Mouse (Mus musculus) retina, embryonic 14.5 days (tissue): ENCODE measurements around the gene Ssbp2.

Source experiments
- DNase-seq: peaks from one replicate; pipeline ENCODE4 v3.0.0-alpha.2; 2015; ENCODE audit warnings: low spot score

The Ssbp2 gene

DNA sequence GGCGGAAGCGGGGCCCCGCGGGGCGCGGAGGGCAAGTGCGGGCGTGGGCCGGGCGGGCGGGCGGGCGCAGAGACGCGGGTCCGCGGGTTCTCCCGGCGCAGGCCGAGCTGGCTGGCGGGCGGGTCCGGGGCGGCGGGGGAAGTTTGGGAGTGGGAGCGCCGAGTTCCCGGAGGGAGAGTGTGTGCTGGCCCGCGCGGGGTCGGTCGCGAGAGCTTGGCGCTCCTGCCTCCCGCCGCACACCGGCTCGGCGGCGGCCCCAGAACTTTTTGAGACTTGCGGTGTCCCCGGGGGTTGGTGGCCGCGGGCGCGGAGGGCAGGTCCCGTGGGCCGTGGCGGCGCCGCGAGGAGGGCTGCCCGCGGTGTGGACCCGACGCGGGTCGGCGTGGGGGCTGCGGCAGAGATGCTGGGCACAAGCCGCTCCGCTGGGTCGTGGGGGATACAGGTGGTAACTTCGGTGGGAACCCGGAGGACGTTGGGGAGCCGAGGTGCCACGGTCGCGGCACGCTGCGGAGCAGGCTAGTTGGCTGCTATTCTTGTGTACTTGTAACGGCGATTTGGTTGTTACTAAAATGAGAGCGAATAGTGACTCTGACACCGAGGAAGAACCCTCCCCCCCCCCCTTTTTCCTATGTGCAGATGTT lies 1.7 kb downstream of the Ssbp2 start:
- DNase-seq, result peak; percentile 39

DNA sequence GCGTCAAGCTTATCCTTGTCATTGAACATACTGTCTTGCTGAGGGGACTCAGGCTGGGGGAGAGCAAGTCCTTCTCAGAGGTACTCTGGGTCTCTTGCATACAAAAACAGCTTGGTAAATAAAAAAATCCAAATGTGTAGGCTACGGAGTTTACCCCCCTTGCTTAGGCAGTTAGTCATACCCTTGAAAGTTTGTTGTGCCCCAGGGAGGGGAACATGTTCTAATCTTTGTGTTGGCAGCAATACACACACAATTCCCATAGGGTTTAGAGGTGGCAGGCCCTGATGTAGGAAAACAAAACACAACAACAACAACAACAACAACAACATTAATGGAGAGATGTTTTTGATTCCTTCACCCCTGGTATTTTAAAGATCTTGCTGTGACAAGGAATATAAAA lies 2.3 kb downstream of the Ssbp2 start:
- DNase-seq, result peak; percentile 10

DNA sequence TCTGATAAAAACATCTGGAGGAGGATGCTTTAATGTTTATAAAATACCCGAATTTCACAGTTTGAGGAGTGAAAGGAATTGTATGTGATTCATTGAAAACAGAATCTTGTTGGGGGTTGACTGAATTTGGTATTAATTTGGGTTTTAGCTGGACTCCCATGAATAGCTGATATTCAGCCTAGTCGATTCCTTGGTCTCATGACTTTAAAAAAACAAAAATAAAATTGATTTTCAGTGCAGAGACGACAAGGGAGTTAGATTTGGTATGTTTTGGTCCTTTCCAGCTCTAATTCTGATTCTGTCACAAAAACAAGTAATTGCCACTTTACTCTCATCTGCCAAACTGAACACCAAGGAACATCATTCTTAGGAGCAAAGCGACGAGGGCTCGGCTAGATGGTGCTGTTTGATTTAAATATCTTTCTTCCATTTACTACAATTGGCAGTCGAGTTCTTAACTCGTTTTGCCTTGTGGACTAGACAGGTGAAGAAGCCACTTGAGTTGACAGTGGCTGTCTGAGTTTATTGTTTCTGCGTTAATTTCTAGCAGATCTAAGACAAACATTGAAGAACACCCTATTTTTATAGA lies 2.9 kb downstream of the Ssbp2 start:
- peak; percentile 59 for DNase-seq

DNA sequence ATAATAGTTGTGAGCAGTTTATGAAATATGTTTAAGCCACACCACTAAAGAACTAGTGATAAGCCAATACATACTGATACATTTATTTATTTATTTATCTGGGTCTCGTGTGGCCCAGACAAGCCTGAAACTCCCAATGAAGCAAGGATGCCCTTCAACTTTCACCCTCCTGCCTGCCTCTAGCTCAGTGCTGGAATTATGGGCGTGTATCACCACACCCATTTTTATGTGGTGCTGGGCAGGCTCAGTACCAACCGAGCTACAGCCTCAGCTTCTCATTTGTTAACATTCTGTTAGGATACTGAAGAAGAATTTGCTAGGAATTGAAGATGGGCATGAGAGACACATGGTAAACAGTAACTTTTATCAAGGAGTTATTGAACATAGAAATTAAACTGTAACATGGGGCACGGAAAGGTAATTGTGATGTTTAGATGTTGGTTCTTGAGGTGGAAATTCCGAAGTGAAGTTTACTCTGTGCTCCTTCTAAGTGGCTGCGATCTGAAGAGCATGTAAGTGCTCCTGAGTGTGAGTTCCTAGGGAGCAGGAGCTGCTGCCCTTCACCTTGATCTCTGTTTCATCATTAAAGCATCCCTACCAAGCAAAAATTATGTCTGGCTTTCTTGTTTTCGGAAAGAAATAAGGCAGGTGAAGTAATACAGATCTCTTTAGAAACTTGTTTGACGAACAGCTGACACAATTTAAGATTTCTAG lies 5.1 kb downstream of the Ssbp2 start:
- no peak for DNase-seq

DNA sequence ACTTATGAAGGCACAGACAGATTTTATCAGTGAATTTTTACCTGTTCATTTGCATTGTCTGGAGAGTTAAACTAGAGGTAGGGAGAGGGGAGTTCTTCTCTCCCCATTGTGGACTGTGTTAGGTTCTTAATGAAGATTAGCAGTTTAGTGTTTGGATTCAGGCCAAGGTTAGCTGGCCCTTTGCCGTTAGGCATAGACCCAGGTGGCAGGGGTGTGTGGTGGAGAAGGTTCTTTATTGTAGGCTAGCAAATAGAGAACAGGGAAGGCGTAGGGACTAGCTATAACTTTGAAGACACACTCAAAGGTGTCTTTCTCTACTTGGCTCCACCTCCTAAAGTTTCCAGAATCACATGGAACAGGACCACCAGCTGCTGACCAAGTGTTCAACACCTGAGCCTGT lies 11.5 kb downstream of the Ssbp2 start:
- DNase-seq, result no peak

DNA sequence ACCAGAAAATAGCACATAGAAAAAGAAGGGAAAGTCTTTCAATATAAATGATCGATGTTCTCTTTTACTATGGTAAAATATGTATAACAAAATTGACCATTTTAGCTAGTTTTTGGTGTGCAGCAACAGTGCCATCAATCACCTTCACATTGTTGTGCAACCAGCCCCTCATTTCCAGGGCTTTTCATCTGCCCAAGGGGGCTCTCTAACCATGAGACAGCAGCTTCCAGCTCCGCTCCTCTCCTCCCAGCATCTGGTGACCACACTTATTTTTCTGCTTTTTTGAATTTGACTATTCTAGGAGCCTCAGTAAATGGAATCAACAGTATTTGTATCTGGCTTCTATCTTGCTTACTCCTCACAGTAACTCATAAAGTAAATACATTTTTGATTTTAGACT lies 11.9 kb downstream of the Ssbp2 start:
- DNase-seq, result no peak

DNA sequence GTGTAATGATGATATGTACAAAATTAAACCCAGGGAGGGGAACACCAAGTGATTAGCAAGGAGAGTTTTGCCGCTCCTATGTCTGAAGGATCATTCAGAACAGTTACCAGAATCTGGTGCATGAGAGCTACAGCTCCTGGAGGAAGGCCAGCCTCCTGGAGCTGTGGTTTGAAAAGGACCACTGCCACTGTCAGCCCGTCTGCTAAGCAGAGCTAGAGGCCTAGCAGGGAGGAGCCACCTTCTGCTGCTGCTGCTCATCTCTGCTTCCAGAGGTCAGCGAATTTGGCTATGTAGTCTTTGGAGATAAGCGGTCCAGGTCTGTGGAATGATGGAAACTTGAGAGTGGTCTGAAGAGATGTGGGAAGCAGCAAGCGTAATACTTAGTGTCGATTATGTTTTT lies 13.4 kb downstream of the Ssbp2 start:
- no peak for DNase-seq

DNA sequence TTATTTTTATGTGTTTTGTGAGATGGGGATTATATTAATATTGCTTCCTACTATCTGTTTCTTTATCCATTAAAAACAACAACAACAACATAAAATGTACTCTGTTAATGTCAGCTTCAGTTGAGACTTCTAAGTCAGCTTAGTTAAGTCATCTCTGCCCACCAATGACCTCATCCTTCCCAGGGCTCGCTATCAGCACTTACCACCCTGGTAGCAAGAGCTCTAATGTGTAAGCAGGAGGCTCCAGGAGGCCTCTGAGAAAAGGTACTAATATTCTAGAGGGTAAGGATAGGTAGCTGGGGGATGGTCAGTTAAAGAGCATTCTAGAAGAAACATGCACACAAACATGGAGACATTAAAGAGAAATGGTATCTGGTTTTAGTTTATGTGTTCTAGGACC lies 13.9 kb downstream of the Ssbp2 start:
- DNase-seq, result no peak

DNA sequence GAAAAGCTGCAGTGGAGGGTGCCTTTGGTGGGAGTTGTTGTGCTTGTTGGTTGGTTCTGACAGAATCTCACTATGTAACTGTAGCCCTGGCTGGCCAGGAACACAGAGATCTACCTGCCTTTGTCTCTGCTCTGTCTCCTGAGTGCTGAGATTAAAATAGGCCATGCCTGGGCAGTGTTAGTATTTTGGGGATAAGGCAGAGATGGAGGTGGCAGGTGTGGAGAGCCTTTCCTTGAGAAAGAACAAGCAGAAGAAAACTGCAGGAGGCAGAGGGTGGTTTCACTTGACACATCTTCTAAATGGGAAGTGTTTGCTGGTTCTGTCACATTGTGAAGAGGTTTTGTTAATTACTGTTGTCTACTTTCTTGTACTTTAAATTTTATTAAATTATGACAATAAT lies 15.8 kb downstream of the Ssbp2 start:
- DNase-seq, result no peak

DNA sequence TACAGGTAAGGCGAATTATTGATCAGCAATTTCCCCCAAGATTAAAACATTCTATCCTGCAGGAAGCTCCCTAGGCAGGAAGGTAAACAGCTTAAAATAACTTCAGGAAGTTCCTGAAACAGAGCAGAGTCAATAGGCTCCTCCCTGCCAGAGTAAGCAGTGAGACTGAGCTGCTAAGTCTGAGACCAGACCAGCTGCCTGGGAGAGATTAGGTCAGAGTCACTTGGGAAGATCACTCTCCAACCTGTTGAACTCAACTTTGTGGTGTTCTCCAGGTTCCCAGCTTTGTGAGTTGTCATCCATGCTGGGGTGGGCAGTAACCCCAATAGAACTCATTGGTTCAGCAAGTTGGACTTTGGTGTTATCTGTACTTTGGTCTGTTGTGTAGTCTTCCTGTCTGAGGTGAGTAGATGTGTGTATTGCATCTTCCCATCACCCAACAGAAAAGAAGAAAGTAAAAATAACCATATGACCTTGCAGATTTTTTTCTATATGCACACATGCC lies 16.6 kb downstream of the Ssbp2 start:
- no peak for DNase-seq

DNA sequence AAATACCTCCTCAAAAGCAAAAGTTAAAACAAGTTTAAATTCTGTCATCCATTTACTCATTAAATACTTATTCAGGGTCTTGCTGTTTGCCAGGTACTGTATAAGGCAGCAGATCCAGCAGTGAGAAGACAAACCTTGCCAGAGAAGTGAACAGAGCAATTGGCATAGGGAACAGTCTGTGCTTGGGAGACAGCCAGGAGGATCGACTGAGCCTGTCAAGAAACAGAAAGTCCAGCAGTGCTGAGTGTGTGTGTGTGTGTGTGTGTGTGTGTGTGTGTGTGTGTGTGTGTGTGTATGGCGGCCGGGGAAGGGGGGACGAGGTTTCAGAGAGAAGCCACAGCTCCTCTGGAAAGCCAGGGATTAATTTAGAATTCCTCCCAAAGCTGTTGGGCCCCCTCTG lies 17.9 kb downstream of the Ssbp2 start:
- DNase-seq, result no peak

DNA sequence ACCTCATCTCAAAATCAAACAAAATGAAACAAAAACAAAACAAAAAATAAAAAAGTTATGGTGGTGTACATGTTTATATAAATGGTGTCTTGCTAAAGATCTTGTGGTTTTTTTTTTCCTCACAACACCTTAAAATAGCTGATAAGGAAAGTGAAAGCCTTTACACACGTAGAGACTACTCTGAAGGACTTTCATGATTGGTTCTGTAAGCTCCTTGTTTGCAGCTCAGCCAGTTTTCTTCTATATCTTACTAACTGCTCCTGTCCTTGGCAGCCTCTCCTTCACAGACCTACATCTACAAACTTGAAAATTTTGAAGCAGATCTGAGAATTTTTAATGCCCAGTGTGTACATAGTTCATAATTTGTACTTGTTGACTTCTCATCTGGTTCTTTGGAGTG lies 24.2 kb downstream of the Ssbp2 start:
- no peak for DNase-seq

DNA sequence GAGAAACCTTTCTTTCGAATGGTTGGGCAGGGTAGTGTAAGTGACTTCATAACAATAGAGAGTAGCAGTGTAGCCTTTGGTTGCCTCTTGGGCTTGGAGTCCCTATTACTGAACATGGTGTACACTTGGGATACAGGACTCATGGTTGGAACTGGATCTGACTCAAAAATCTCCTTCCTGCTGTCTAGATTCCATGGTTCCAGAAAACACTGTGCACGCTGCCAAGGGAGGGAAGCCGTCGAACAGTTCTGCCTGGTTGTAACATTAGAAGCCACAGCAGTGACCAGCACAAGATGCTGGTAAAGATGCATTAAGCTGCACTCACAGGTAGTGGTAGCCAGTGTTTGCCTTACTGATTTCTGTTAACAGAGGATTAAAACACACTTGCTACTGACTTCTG lies 32.0 kb downstream of the Ssbp2 start:
- no peak for DNase-seq

DNA sequence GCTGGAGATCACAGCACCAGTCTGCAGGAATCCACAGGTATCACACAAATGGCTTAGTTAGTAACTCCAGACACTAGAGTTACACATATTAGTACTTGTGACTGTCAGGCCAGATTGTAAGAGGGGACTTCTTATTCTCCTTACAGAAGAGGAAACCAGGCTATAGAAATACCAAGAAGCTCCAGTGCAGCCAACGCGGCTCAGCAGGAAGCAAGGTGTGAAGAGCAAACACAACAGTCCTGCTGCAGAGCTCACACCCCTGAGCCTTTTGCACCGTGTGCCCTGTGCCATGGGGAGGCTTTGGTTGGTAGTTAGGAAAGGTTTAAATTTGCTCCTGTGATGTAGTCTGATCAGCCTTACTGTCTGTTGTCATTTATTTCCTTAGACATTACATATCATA lies 37.0 kb downstream of the Ssbp2 start:
- no peak for DNase-seq

DNA sequence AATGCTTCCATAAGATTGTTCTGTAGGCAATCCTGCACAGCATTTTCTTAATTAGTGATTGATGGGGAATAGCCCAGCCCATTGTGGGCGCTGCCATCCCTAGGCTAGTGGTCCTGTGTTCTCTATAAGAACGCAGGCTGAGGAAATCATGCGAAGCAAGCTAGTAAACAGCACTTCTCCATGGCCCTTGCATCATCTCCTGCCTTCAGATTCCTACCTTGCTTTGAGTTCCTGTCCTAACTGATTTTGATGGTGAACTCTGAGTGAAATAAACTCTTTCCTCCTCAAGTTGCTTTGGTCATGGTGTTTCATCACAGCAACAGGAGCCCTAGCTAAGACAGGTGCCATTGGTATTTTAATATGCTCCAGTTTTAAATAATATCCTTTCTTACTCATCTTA lies 41.7 kb downstream of the Ssbp2 start:
- no peak for DNase-seq

DNA sequence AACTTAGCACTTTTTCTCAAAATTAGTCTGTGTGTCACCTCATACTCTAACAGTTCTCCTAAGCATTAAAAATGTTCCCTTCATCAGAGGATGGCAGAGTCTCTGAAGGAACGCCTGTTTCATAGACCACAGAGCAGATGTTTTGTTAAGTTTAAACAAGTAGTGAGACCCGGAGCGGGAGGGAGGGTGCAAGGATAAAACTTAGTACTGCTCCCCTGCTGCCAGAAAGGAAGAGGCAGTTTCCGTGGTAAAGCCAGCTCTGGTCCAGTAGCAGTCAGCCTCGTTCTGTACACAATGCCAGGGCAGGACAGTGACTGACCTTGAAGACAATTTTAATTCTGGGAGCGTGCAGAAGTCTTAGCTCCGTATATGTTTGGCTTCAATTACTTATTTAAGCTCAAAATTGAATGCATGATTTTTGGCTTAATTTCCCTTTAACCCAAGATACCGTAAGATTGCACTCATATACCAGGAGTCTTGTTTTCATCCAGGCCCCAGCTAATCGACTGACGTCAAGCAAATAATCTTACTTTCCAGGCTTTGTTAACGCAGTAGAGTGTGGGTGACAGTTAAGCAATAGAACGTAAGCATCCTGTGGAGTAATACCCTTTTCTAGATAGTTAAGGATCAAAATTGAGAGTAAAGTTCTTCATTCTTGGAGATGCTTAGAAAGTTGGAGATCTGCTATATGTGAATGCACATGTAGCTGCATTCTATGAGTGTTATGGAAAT lies 42.7 kb downstream of the Ssbp2 start:
- no peak for DNase-seq

DNA sequence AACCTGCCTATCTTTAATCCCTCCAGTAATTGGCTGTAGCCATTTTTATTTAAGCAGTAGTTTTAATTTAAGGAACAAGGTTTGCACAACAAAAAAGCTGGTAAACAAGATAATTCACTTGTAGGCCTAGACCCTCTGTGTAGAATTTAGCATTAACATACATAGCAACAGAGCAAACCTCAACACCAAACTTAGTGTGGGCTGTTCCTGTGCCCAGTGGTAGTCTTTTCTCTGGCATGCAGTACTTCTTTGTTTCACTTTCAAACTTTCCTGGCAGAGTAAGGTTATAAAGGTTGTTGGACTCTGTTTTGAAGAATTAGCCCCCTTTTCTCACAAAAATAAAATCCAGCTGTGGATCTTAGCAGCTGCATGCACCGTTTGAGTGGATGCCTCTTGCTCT lies 48.9 kb downstream of the Ssbp2 start:
- no peak for DNase-seq

DNA sequence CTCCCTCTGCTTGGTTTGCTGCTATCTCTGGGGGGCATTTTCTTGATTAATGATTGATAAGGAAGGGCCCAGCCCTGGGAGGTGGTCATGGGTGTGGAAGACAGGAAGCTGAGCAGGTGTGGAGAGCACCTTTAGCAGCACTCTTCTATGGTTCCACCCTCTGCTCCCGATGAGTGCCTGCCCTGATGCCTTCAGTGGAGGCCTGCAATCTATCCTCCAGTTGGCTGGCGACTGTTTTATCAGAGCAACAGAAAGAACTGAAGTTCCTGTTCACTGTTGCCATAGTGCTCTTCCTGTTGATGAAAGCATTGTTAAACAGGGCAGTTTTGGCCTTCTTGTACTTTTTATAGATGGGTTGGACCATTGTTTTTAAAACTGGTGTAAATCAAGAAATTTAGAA lies 49.4 kb downstream of the Ssbp2 start:
- DNase-seq, result no peak

DNA sequence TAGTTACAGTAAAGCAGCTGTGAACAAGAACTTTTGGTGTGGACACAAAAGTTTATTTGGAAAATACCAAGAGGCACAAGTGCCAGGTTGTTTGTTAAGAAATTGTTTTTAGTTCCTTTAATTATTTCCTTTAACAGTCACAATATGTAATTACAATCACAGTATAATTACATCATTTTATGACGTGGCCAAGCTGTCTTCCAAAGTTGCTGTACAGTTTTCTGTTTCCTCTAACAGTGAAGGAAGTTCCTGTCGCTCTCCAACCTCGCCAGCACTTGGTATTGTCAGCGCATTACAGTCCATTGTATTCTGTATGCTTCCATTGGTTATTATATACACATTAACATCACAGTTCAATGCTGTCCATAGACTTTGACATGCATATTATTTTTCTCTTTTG lies 54.9 kb downstream of the Ssbp2 start:
- DNase-seq, result no peak

DNA sequence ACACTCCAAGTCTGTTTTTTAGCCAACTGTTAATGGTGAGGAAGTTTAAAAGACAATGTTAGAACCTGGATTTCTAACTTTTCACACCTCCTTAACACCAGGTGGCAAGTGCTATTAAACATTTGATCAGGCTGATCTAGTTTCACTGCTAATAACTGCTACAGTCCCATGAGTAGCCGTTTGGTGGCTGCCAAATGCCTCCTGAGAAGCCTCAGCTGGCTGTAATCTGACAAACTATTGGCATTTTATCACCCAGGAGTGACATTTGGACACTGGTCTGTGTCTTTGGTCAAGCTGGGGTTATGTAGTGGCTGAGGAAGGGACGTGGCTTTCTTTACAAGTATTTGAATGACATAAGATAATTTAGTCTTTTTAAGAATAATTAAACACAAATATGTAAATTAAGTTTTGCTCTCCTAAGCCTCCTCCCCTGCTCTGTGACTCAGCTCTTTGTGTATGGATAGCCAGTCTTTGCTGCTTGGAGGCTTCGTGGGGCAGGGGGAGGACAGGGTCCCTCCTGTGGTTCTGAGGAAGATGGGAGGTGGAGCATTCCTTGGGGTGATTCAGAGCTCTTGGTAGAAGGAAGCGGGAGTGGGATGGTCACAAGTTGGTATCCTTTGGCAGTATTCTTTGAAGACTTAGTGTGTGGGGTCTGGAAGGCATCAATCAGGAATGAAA lies 60.1 kb downstream of the Ssbp2 start:
- DNase-seq, result no peak

DNA sequence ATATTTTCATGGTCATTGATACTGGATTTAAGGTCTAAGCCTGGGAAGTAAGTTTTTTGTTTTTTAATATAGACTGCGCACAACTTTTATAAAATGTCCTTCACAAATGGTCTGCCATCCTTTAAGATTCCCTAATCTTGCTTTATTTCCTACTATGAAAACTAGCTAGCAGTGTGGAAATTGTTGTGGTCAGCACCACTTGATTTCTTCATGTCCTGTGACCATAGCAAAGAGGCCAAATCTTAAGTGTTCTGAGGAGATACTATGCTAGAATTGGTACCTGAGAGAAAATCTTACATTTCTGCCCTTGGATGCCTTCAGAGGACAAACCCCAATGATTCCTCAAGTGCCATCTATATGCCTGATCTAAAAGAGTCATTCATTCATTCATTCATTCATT lies 60.9 kb downstream of the Ssbp2 start:
- DNase-seq, result no peak

DNA sequence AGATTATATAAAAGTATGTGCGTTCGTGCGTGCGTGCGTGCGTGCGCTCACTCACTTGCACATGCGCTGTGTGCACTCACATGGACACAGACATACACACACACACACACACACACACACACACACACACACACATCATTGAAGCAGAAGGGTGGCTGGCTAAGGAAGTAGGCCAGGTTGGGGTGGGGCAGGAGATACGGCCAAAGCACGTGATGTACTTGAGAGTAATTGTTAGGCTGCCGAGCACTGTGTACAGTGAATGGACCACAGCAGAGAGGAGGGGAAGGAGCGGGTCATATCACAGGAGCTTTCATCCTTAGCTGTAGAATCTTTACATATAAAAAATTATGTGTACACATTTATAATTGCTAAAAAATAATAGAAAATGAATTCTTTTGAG lies 66.0 kb downstream of the Ssbp2 start:
- no peak for DNase-seq
